In the genomic region with DNA sequence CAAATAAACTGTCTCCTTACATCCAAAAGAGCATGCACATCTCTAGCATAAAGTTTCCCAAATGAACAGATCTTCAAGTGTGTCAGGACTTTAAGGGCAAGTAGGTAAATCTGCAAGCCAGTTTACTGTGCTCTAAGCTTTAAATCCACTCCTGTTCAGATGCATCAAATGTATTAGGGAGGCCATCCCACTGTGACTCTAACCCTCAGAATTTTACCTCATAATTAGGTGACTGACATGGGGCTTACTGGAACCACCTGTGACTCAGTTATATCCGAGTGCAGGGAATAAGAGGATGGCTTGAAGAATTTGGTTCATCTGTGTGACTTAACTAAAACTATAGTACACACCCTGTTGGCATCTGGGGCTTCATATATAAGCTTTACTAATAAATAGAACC, we compare ENCODE assay signal across 8 mouse cellular contexts. TPM values are rescaled to one million over a fixed set of nuclear protein-coding genes. Genes with fewer than 3 reads are reported as not detected.
DNase-seq lines count a peak whose midpoint lies in the region; ATAC-seq and TF ChIP-seq lines count a peak whose summit lies in the region.

No protein-coding gene starts in this region.

- H3K4me2 ChIP-seq in forebrain, postnatal 0 days (ENCODE audit: low read depth), result peak overlapping the region; percentile 64
- H3K4me2 ChIP-seq in liver, postnatal 0 days (ENCODE audit: low read depth, low read length), result peak overlapping the region; percentile 83

- no peak for ATAC-seq in forebrain, postnatal 0 days
- no peak for ATAC-seq in liver, postnatal 0 days
- ATAC-seq in monocyte, adult 5-6 weeks (replicated peaks; ENCODE audit: insufficient number of reproducible peaks, low FRiP score, low TSS enrichment, poor library complexity, severe bottlenecking), result no peak

- H3K27ac ChIP-seq in heart, embryonic 10.5 days, result peak overlapping the region; percentile 97; the same call in 1 of the 2 replicates
- no peak overlapping the region for H3K27ac ChIP-seq in forebrain, postnatal 0 days (ENCODE audit: low read depth, low read length)
- peak overlapping the region; percentile 100 for H3K27ac ChIP-seq in liver, postnatal 0 days (ENCODE audit: low read depth)

- 33% methylated on average over 1 of the region's 1 CpGs for whole genome bisulfite sequencing in heart, embryonic 10.5 days
- 23% methylated on average over 1 of the region's 1 CpGs for WGBS in forebrain, postnatal 0 days
- WGBS in liver, postnatal 0 days (ENCODE audit: insufficient replicate concordance), result 29% methylated on average over 1 of the region's 1 CpGs

- peaks cover 42% of the 10 kb centered on the region for H3K36me3 ChIP-seq in heart, embryonic 10.5 days
- peaks cover 37% of the 10 kb centered on the region for H3K36me3 ChIP-seq in E14TG2a.4 (ENCODE audit: insufficient read depth, low read length)
- H3K36me3 ChIP-seq in forebrain, postnatal 0 days (ENCODE audit: insufficient read depth), result peaks cover 33% of the 10 kb centered on the region
- H3K36me3 ChIP-seq in liver, postnatal 0 days (replicated peaks; ENCODE audit: insufficient read depth, low read length), result peaks cover 43% of the 10 kb centered on the region

- intact Hi-C loops in heart, postnatal 25 days (cut with DNase I), result loop anchor here (2.0 kb wide), 1 partner anchor 62 kb away; the partner anchor contains the start of gene Cep350

- H3K9me3 ChIP-seq in heart, embryonic 10.5 days, result no peaks in the 10 kb centered on the region
- H3K9me3 ChIP-seq in E14TG2a.4 (ENCODE audit: low read length), result no peaks in the 10 kb centered on the region
- no peaks in the 10 kb centered on the region for H3K9me3 ChIP-seq in forebrain, postnatal 0 days (ENCODE audit: low read length)
- H3K9me3 ChIP-seq in liver, postnatal 0 days (ENCODE audit: low read length), result no peaks in the 10 kb centered on the region

- no peak for TF ChIP-seq EP300 in liver, postnatal 0 days (IDR thresholded peaks at IDR 0.05; ENCODE audit: low read depth)

- peaks cover 9% of the 10 kb centered on the region; the same call in 1 of the 2 replicates for H3K4me1 ChIP-seq in heart, embryonic 10.5 days
- peaks cover 26% of the 10 kb centered on the region for H3K4me1 ChIP-seq in E14TG2a.4 (replicated peaks; ENCODE audit: low read depth, low read length)
- H3K4me1 ChIP-seq in forebrain, postnatal 0 days (ENCODE audit: insufficient read depth), result peaks cover 8% of the 10 kb centered on the region
- H3K4me1 ChIP-seq in liver, postnatal 0 days (ENCODE audit: insufficient read depth), result peaks cover 7% of the 10 kb centered on the region; the same call in 1 of the 2 replicates

- DNase-seq in heart, embryonic 10.5 days (ENCODE audit: low spot score), result no peak
- DNase-seq in heart, postnatal 25 days (ENCODE audit: low spot score), result no peak
- no peak for DNase-seq in forebrain, postnatal 0 days
- no peak for DNase-seq in liver, postnatal 0 days
- DNase-seq in thymus, postnatal 10 days (ENCODE audit: low spot score in 2 of 2), result no peak
- no peak for DNase-seq in right cerebral cortex, postnatal 36 days (ENCODE audit: low spot score in 2 of 2)

- no peak for TF ChIP-seq CTCF in E14TG2a.4 (conservative IDR thresholded peaks at IDR 0.05; ENCODE audit: low read length)
- no peak for TF ChIP-seq CTCF in forebrain, postnatal 0 days (IDR thresholded peaks at IDR 0.05; ENCODE audit: low read depth)
- no peak for TF ChIP-seq CTCF in liver, postnatal 0 days (IDR thresholded peaks at IDR 0.05; ENCODE audit: low read depth)

- no peaks in the 10 kb centered on the region for H3K27me3 ChIP-seq in heart, embryonic 10.5 days (ENCODE audit: insufficient read depth, poor library complexity, severe bottlenecking)
- no peaks in the 10 kb centered on the region for H3K27me3 ChIP-seq in E14TG2a.4 (ENCODE audit: insufficient read depth, low read length)
- H3K27me3 ChIP-seq in forebrain, postnatal 0 days (ENCODE audit: insufficient read depth, low read length), result no peaks in the 10 kb centered on the region
- no peaks in the 10 kb centered on the region for H3K27me3 ChIP-seq in liver, postnatal 0 days (ENCODE audit: insufficient read depth, low read length)

- H3K9ac ChIP-seq in forebrain, postnatal 0 days, result peak overlapping the region; percentile 95; the same call in 1 of the 2 replicates
- peak overlapping the region; percentile 95 for H3K9ac ChIP-seq in liver, postnatal 0 days (replicated peaks)

- peak overlapping the region; percentile 82 for H3K4me3 ChIP-seq in heart, embryonic 10.5 days
- peak overlapping the region; percentile 95 for H3K4me3 ChIP-seq in E14TG2a.4 (replicated peaks; ENCODE audit: low read length)
- peak overlapping the region; percentile 91 for H3K4me3 ChIP-seq in forebrain, postnatal 0 days (ENCODE audit: low read depth, low read length)
- H3K4me3 ChIP-seq in liver, postnatal 0 days (ENCODE audit: low read depth, low read length), result peak overlapping the region; percentile 76

RNA-seq across cellular contexts. Expression of gene Tor1aip2, which starts 0.5 kb away (rescaled TPM):
- 92.8 and 108 TPM in 2 replicates for polyA plus RNA-seq in heart, embryonic 10.5 days (2016; fragmentation: Nextera tagmentation; extraction: Ambion mirVana)
- total RNA-seq in heart, postnatal 25 days (2021), result 10 to 100 TPM; 40.3 to 54.7 TPM
- 56.0 and 60.8 TPM in 2 replicates for total RNA-seq in forebrain, postnatal 0 days (2014; rRNA removed)
- 43.3 and 50.3 TPM in 2 replicates for polyA plus RNA-seq in forebrain, postnatal 0 days (2015; fragmentation: Nextera tagmentation; extraction: Ambion mirVana)
- polyA plus RNA-seq in liver, postnatal 0 days (2015; fragmentation: Nextera tagmentation; extraction: Ambion mirVana), result 43.7 and 45.3 TPM in 2 replicates
- 43.7 to 58.5 TPM (median 52.0 TPM) in 3 replicates for total RNA-seq in monocyte, adult 5-6 weeks (2017)

RNA-seq across cellular contexts. Expression of gene Tor1aip1, which starts 1.6 kb away (rescaled TPM):
- polyA plus RNA-seq in heart, embryonic 10.5 days (2016; fragmentation: Nextera tagmentation; extraction: Ambion mirVana), result 35.6 and 38.8 TPM in 2 replicates
- total RNA-seq in heart, postnatal 25 days (2021), result 10 to 100 TPM; 73.0 to 76.3 TPM
- total RNA-seq in forebrain, postnatal 0 days (2014; rRNA removed), result 15.4 and 23.1 TPM in 2 replicates
- 19.3 and 20.4 TPM in 2 replicates for polyA plus RNA-seq in forebrain, postnatal 0 days (2015; fragmentation: Nextera tagmentation; extraction: Ambion mirVana)
- polyA plus RNA-seq in liver, postnatal 0 days (2015; fragmentation: Nextera tagmentation; extraction: Ambion mirVana), result 29.1 and 29.2 TPM in 2 replicates
- total RNA-seq in monocyte, adult 5-6 weeks (2017), result 86.4 to 108 TPM (median 91.2 TPM) in 3 replicates
